Mouse (Mus musculus) cerebellum, postnatal 25 days (tissue): ENCODE measurements around the gene Zbtb49.

Source experiments
- DNase-seq, 2 experiments: peaks; one replicate each; pipeline ENCODE4 v3.0.0; 2021; ENCODE audit warnings: mixed read lengths in 2 of 2

Zbtb49 gene

DNA sequence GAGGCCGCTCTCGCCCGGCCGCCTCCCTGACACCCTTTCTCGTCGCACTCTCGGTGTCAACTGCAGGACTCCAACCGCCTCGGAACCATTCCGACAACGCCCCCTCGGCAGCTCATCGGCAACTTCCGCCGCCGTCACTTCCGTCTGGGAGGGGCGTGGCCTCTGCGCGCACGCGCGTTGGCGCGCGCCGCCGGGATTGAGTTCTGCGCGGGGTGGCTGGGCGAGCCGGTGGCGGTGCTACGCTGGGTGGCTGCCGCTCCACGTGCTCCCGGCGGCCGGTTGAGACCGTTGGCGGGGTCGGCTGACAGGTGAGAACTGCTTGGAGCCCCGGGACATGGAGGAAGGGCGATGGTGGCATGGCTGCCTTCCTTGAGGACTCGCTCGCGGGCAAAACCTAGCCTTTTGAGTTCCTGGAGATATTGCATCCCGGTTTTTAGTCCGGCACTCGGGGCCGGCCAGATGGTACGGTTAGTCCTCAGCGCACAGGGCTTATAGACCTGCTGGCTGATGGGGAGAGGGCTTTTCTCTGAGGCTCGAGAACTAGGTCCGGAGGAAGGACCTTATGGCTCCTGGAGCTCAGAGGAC lies at the start of gene Zbtb49, which contains the start of gene Lyar:
Gene Zbtb49, minus strand, starts transcription at position 130 of the 585 bp plus-strand sequence.
Gene Lyar, plus strand, starts transcription at position 143 of the 585 bp plus-strand sequence.
- peak; percentile 96 to 97 for DNase-seq

DNA sequence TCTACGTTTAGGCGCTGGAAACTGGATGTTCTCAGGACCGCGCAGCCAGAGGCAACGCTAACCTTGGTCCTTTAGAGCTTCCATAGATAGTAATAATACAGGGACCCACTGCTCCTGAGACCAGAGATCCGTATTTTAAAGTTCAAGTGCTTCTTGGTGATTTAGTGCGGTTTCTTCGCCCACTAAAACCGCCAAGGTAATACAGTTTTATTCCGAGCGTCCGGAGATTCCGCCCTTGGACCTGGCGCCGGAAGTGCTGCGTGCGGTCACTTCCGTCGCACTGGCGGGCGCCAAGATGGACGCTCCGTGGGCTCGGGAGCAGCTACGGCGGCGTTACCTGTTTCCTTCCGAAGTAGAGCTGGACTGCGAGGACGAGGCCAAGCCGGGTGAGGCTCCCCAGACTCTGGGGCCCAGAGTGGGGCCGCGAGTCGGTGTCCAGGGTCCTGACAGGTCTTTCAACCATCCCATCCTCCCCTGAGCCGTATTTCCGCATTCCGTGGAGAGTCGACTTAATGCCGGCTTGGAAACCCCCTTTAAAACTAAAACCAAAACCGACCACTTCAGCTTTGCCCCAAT lies 39.9 kb upstream of the Zbtb49 start, which contains the start of gene Tmem128:
Gene Tmem128, plus strand, starts transcription at position 79 of the 576 bp plus-strand sequence.
- peak; percentile 82 to 85 for DNase-seq

DNA sequence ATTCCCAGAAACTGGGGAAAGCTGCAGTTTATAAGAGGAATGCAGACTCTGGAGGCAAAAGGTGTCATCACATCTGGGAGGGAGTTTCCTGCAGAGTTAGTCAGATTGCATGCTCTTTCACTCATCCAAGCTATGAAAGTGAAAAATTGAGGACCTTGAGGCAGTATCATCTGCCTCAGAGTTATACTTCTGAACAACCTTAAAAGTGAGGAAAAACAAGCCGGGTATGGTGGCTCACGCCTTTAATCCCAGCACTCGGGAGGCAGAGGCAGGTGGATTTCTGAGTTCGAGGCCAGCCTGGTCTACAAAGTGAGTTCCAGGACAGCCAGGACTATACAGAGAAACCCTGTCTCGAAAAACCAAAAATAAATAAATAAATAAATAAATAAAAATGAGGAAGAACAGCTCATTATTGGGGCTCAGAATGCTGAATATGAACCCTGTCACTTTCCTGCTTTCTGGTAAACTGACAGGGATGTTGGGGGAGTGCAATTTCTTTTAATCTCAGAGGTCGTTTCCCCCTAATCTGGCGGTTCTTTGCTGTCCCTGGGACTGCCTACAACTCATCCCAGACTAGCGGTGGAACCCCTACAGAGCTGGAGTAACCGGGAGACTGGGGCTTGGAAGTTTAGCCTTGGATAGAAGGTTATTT lies 39.3 kb upstream of the Zbtb49 start:
- no peak for DNase-seq

GRCm38 (mm10) chr5:38258773-38259146 lies 38.5 kb upstream of the Zbtb49 start:
- DNase-seq: no peak

GRCm38 (mm10) chr5:38258034-38258772 lies 37.9 kb upstream of the Zbtb49 start:
- DNase-seq: no peak

GRCm38 (mm10) chr5:38256551-38256950 lies 36.3 kb upstream of the Zbtb49 start:
- no peak for DNase-seq

- no peak for DNase-seq
Measured at GRCm38 (mm10) chr5:38255644-38256043, 35.4 kb upstream of the Zbtb49 start.

- DNase-seq: no peak
Measured at GRCm38 (mm10) chr5:38255195-38255594, 34.9 kb upstream of the Zbtb49 start.

DNA sequence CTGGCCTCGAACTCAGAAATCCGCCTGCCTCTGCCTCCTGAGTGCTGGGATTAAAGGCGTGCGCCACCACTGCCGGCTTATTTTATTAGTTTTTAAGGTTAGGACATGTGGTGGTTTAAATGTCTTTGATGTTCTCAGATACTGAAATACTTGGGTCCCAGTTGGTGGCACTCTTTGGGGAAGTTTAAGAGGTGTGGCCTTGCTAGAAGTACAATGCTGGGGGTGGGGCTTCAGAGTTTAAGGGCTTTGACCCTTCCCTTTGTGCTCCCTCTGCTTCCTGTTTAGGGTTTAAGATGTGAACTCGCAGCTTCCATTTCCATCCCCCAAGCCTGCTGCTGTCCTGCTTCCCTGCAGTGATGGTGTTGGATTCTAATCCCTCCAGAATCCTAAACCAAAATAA lies 21.7 kb upstream of the Zbtb49 start:
- no peak for DNase-seq

GRCm38 (mm10) chr5:38241473-38241834 lies 21.2 kb upstream of the Zbtb49 start:
- DNase-seq: peak in 1 of 2 experiments; percentile 46

DNA sequence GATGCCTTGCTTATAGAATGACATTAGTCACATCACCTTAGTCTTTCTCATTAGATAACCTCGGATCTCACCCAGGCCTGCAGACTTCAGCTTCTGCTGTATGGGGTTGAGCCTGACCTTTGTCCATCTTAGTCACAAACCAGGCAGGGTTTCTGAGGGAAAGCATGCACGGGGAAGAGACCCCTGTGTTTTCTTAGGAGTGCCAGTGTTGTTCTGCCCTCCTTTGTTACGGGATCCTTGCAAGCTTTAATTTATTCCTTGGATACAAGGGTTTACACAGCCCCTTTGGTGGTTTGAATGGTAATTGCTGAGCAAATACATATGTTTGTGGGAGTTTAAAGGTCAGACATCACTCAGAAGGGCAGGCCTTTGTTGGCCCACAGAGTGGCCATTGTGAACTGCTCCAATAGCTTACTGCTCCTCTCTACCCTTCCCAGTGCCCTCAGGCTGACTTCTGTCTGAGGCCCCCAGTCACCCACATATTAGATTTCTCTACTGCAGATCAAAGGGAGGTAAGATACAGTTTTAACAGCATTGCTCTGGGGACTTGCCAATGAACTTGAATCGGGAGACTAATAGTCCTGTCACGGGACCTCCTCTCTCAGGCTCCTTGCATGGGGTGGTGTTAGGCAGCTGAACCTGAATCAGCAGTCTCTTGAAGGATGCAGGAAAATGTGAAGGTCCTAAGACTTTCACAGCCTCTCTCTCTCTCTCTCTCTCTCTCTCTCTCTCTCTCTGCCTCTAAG lies 20.6 kb upstream of the Zbtb49 start:
- DNase-seq: no peak

DNA sequence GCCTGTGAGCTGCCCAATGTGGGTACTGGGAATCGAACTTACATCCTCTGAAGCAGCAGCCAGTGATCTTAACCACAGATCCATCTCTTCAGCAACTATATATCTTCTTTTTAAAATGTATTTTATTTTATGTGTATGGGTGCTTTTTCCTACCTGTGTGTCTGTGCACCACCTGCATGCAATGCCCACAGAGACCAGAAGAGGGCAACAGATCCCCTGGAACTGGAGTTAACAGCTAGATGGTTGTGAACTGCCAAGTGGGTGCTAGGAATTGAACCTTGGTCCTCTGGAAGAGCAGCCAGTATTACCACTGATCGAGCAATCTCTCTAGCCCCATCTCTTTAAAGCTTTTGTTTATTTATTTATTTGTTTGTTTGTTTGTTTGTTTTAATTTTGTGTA lies 16.4 kb upstream of the Zbtb49 start:
- DNase-seq: no peak

GRCm38 (mm10) chr5:38235422-38235821 lies 15.2 kb upstream of the Zbtb49 start:
- DNase-seq: peak; percentile 55 to 68

- no peak for DNase-seq
Measured at GRCm38 (mm10) chr5:38219771-38220307, 418 bp downstream of the Zbtb49 start.

DNA sequence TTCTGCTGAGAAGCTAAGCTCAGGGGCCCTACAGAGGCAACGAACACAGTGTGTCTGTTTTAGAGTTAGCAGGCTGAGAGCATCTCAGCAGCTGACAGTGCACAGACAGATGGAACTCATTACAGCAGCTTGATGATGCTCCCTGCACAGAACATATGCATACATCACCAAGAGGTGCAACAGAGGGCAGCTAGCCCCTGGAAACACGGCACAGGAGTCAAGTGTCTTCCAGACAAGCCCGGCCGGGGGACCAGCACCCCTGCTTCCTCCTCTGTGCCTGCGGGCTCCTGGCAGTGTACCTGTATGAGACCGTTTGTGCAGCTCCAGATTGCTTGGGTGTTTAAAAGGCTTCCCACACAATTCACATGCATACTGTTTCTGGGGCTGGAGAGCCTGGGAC lies 7.2 kb downstream of the Zbtb49 start:
- DNase-seq: no peak

- no peak for DNase-seq
Measured at GRCm38 (mm10) chr5:38211691-38212090, 8.6 kb downstream of the Zbtb49 start.

GRCm38 (mm10) chr5:38208985-38209384 lies 11.3 kb downstream of the Zbtb49 start:
- no peak for DNase-seq

- DNase-seq: no peak
Measured at GRCm38 (mm10) chr5:38205303-38205726, 14.9 kb downstream of the Zbtb49 start.

DNA sequence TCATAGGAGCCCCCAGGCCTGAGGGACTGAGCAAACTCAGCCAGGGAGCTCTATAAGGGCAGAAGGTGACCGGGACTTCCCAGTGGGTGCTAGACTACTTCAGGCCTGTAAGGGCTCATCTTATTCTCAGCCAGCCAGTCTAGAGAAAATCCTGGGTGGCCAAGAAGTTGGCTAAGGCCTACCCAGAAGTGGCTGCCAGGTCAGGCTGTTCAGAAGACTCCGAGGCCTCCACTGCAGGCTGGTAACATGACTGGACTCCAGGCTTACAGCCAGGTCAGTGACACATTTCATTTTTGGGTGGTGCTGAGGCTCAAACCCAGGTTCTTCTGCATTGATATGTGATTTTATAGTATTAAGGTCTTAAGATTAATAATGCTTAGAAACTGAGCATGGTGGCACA lies 20.6 kb downstream of the Zbtb49 start:
- DNase-seq: no peak

- peak; percentile 93 to 94 for DNase-seq
Measured at GRCm38 (mm10) chr5:38197482-38197823, 22.8 kb downstream of the Zbtb49 start.

DNA sequence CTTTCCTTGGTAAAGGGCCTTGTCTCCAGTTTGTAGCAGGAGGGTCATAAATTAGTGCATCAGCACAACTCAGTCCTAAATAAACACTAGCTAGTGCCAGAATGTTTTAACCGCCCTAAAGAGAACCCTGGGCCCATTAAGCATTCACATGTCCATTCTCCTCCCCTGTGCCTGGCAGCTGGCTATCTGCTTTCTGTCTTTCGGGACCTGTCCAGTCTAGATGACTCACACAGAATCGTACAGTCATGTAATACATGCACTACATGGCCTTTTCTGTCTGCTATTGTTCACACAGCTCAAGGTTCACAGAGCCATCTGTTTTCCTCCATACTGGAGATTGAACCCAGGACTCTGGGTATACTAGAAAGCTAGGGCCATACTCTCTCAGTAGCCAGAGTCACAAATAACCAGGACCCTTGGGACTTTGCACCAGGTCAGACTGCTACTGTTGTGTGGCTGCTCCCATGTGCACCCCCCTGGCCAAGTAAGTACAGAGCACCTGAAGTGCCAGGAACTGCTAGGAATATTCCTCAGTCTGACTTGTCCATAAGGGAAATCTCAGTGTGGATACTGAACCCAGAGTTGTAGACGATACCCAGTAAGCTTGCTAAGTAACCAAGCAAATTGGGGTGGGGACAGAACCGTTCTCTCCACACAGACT lies 23.3 kb downstream of the Zbtb49 start:
- no peak for DNase-seq

DNA sequence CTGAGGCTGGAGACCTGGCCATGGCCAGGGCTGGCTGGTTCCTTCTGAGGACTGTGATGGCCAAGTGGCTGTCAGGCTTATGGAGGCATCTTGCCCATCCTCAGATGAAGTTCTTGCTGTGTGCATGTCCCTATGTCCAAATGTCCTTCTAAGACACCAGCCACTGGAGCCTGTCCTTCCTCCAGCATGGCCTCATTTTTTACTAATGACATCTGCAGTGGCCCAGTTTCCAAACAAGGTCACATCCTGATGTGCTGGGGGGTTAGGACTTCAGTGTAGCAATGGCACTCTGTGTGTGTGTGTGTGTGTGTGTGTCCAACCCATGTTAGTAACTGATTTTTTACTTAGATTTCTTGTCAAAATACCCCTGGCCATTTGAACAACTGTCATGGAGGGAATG lies 24.3 kb downstream of the Zbtb49 start:
- DNase-seq: no peak
